Mouse (Mus musculus) monocyte, adult 2 months (primary cell): ENCODE results near the gene Elp4.

Source experiments
- DNase-seq, 2 experiments: peaks; one replicate each; pipeline ENCODE4 v3.0.0; 2022; ENCODE audit warnings: low spot score in 2 of 2, low read depth in 1 of 2

Elp4 gene

GRCm38 (mm10) chr2:105736166-105736565 lies 168.2 kb downstream of the Elp4 start:
- DNase-seq, result no peak

GRCm38 (mm10) chr2:105730704-105731103 lies 173.7 kb downstream of the Elp4 start:
- DNase-seq, result no peak

GRCm38 (mm10) chr2:105726657-105727056 lies 177.7 kb downstream of the Elp4 start:
- DNase-seq, result no peak

- no peak for DNase-seq
These were observed 188.8 kb downstream of the Elp4 start for GRCm38 (mm10) chr2:105715409-105716115.

- DNase-seq, result no peak
These were observed 193.9 kb downstream of the Elp4 start for GRCm38 (mm10) chr2:105710511-105710910.

GRCm38 (mm10) chr2:105709126-105709525 lies 195.2 kb downstream of the Elp4 start:
- DNase-seq, result no peak

- DNase-seq, result no peak
These were observed 199.0 kb downstream of the Elp4 start for GRCm38 (mm10) chr2:105705320-105705719.

- DNase-seq, result no peak
These were observed 201.8 kb downstream of the Elp4 start for GRCm38 (mm10) chr2:105702586-105702985.

- no peak for DNase-seq
These were observed 202.6 kb downstream of the Elp4 start for GRCm38 (mm10) chr2:105701781-105702180.

- DNase-seq, result no peak
These were observed 205.7 kb downstream of the Elp4 start for GRCm38 (mm10) chr2:105698631-105699030.

- DNase-seq, result no peak
These were observed 206.6 kb downstream of the Elp4 start for GRCm38 (mm10) chr2:105697741-105698140.

- DNase-seq, result no peak
These were observed 213.1 kb downstream of the Elp4 start for GRCm38 (mm10) chr2:105691296-105691695.

- no peak for DNase-seq
These were observed 214.4 kb downstream of the Elp4 start for GRCm38 (mm10) chr2:105689771-105690639.

- DNase-seq, result no peak
These were observed 215.0 kb downstream of the Elp4 start for GRCm38 (mm10) chr2:105689304-105689770.

- no peak for DNase-seq
These were observed 215.7 kb downstream of the Elp4 start for GRCm38 (mm10) chr2:105688436-105689303.

- DNase-seq, result no peak
These were observed 216.4 kb downstream of the Elp4 start for GRCm38 (mm10) chr2:105688011-105688410.

- no peak for DNase-seq
These were observed 216.9 kb downstream of the Elp4 start for GRCm38 (mm10) chr2:105687317-105687991.

GRCm38 (mm10) chr2:105686363-105687316 lies 217.7 kb downstream of the Elp4 start:
- DNase-seq, result no peak

GRCm38 (mm10) chr2:105685651-105686050 lies 218.7 kb downstream of the Elp4 start:
- no peak for DNase-seq
